In the genomic region with DNA sequence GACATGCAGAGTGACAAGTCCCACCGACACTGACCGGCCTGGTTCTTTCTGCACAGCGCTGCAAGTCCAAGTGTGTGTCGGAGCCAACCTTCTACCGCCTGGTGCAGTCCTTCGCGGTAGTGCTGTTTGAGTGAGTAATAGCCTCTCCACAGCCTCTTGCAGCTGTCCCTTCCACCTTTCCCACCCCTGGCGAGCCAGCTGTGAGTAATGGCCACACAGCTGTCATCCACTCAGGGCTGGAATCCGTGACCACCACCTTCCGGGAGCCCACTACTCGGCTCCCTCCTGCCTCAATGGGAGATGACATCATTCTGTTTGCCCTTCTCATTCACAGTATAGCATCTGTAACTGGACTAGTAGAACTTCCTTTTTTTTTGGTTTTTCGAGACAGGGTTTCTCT, we compare ENCODE assay signal across 18 mouse cellular contexts. TPM values are rescaled to one million over a fixed set of nuclear protein-coding genes. Genes with fewer than 3 reads are reported as not detected.
"Had no signal": no experiment of that assay in that cellular context is flagged by ENCODE, and none has a peak within 500 bp of the region (broad histone marks: within the 10 kb centered on the region; RNA-seq: fewer than 3 reads in every experiment).

No protein-coding gene starts in this region.

- ATAC-seq: lung, postnatal 0 days had no signal

- H3K4me2 ChIP-seq: limb, embryonic 12.5 days; liver, embryonic 11.5 days; liver, embryonic 15.5 days; neural tube, embryonic 13.5 days had no signal

- H3K36me3 ChIP-seq: limb, embryonic 12.5 days; liver, embryonic 15.5 days had no signal

- H3K4me1 ChIP-seq: liver, embryonic 15.5 days had no signal

- H3K9ac ChIP-seq: limb, embryonic 12.5 days; liver, embryonic 15.5 days; neural tube, embryonic 13.5 days had no signal

- H3K27ac ChIP-seq: layer of hippocampus, adult 2 months; liver, embryonic 15.5 days; neural tube, embryonic 13.5 days had no signal

- DNase-seq: kidney, adult 18-20 months; kidney, postnatal 10 days; kidney, postnatal 4 days; lung, adult 2 months; lung, postnatal 36 days; midbrain, embryonic 14.5 days; right cerebral cortex, adult 18-20 months; right cerebral cortex, postnatal 25 days; thymus, postnatal 4 days had no signal

- H3K4me3 ChIP-seq: layer of hippocampus, adult 2 months; limb, embryonic 12.5 days; liver, embryonic 15.5 days; midbrain, embryonic 10.5 days; neural tube, embryonic 13.5 days had no signal

- H3K27me3 ChIP-seq: limb, embryonic 12.5 days; neural tube, embryonic 13.5 days had no signal

- H3K9me3 ChIP-seq: limb, embryonic 12.5 days; liver, embryonic 15.5 days; midbrain, embryonic 10.5 days; neural tube, embryonic 13.5 days had no signal

RNA-seq across cellular contexts. Expression of gene Fam92b, which starts 27.2 kb away (rescaled TPM):
- total RNA-seq: megakaryocyte progenitor cell, adult 5-6 weeks had no signal
- polyA plus RNA-seq: limb, embryonic 12.5 days; liver, embryonic 15.5 days; small intestine, adult 2 months had no signal
